Mouse (Mus musculus) WW6 (cell line): ENCODE measurements around the gene Ggta1.

Experiments
- DNase-seq: peaks from one replicate; pipeline ENCODE4 v3.0.0-alpha.2; 2013; ENCODE audit warnings: low read depth, low spot score

The Ggta1 gene

DNA sequence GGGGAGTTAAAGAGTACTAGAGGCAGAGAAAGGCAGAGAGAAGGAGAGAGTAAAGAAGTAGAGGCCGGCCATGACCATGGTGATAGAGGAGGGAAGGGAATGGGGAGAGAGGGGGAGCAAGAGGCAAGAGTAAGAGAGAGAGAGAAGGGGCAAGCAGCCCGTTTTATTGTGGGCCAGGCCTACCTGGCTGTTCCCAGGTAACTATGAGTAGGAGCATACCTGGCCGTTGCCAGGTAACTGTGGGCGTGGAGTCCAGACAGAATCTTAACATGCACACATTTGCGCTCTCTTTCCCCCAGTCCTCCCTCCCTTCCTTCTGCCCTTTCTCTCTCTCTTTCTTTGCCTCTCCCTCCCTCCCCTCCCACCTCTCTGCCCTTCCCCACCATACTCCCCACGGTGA lies 55.8 kb downstream of the Ggta1 start:
- no peak for DNase-seq

DNA sequence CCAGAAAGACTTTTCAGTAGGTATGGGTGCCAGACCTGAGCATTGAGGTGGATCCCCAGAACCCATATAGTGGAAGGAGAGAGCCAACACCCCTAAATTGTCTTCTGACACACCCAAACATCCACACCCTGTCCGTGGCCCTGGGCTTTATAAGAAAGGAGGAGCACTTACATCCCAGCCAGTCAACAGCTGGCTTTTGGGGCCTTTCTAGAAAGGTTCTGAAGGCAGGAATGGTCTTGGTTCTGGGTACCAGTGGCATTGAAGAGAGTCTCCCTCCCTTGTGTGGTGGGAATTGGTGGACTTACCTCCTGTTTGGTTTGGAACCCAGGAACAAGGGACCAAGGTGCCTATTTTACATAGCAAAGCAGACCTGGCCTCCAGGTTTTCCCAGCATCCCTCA lies 56.4 kb downstream of the Ggta1 start:
- DNase-seq, result no peak

DNA sequence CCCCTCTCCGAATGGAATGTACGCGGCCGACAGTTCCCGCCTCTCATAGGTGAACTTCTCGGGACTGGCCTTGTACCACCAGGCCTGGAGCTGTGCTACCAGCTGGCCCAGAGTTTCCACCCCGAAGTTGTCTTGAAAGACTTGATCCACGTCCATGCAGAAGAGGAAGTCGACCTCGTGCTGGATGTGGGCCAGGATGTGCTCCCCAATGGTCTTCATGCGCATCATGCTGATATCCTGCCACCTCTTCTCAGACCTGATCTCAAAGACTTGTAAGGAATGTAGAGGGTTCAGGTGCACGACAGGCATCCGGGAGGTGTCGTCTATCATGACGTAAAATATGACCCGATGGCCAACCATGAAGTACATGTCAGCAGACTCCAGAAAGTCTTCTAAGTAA lies 60.6 kb downstream of the Ggta1 start:
- no peak for DNase-seq

DNA sequence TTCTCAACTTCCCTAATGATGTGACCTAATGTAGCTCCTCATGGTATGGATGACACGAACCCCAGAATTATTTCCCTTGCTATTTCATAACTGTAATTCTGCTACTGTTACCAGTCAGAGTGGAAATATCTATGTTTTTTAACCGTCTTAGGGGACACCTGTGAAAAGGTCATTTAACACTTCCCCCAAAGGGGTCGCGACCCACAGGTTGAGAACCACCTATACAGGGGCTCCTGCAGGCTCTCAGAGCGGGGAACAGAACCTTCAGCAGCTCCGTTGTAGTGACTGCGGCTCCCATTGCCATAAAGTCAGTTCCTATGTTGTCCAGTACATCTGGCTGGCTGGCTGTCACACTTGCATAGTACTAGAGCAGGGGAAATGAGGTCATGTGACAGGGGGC lies 62.3 kb downstream of the Ggta1 start:
- DNase-seq, result no peak

DNA sequence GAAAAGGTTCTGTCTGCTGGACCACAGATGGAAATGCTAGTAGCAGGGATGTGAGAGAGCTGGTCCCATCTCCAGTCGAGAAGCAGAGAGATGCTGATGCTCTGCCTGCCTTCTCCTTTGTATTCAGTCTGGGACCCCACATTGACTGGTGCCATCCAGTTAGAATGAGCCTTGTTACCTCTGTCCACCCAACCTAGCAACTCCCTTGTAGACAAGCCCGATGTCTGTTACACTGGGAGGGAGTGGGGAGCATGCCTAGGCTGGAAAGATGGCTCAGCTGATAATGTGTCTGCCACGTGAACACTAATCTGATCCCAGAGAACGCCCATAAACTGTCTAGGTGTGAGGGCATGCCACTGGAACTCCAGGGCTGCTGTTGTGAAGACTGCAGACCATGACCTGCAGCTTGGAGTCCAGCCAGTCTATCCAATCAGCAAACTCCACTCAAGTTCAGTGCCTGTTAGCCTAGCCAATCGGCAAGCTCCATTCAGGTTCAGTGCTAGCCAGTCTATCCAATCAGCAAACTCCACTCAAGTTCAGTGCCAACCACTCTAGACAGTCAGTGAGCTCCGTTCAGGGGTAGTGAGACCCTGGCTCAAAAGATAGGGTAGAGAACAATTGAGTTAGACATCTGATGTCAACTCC lies 64.7 kb downstream of the Ggta1 start:
- no peak for DNase-seq

DNA sequence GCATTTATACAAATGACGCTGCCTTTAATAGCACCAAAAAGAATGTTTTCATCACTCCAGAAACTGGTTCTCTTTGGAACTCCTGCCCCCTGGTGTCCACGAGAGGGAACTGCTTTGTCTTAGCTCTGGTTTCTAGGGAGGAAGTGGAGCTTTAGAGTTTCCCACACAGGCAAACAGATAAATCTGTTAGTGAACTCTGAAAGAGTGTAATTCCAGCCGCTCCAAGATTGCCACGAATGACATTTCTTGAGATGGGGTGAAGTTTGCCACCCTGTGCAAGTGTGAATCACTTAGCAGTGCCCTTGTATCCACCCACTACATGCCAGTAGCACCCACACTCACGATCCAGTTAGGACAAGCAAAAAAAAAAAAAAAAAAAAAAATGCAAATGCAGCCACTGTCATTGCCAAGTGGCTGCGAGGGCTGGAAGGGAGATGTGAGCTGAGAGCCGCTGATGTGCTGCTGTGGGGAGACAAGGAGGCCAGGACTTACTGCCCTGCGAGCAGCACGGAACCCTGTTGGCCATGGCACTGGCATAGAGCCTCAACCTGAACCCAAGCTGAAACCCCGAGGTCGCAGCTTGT lies 65.3 kb downstream of the Ggta1 start:
- peak; percentile 31 for DNase-seq

DNA sequence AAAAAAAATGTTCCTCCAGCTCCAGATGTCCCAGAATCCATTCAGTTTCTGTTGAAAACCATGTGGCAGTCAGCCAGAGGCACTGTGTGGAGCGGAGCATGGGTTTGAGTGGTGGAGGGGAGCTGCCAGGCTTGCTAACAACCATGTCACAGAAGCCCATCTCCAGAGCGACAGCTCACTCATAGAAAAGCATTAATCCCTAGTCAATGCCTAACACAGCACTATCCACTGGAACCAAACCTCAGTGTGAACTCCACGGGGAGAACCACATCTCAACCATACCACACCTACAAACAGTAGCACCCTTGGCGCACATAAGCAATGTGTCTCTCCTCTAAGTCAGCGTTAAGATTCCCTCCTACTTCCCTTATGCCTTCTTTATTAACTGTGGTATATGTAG lies 65.9 kb downstream of the Ggta1 start, which contains the start of gene 4930402F06Rik:
Gene 4930402F06Rik (minus strand): TSS at position 80 of the 400 bp plus-strand sequence.
- no peak for DNase-seq

DNA sequence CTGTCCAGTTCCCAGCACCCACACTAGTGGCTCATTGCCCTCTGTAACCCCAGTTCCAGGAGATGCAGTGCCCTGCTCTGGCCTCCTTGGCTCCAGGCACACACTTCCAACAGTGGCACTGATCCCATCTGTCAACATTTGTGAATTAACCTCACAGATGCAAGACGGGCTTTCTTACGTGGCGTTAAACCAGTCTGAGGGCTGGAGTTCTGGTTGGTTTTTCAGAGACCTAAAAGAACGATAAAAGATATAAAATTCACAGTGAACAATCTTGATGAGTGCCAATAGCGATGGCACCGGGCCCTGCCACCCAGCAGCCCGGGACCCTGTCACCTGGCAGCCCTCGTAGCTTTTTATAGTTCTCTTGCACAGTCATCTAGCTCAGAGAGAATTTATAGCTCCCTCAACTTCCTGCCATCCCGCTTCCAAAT lies 77.6 kb downstream of the Ggta1 start:
- no peak for DNase-seq

DNA sequence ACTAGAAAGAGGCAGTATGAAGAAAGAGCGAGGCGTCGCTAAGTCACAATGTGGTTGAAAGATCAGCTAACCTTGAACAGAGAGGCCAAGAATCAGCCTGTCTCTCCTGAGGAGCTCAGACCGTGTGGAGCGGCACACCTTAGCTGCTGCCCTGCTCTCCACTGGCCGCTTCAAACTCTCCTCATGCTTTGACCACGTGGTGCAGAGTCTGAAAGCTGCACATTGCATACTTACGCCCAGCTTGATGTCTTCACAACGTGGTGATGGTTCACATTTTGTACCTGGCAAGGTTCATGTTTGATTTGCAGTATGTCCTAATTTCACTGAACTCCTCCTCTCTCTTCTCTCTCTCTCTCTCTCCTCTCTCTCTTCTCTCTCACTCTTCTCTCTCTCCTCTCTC lies 83.7 kb downstream of the Ggta1 start:
- no peak for DNase-seq

DNA sequence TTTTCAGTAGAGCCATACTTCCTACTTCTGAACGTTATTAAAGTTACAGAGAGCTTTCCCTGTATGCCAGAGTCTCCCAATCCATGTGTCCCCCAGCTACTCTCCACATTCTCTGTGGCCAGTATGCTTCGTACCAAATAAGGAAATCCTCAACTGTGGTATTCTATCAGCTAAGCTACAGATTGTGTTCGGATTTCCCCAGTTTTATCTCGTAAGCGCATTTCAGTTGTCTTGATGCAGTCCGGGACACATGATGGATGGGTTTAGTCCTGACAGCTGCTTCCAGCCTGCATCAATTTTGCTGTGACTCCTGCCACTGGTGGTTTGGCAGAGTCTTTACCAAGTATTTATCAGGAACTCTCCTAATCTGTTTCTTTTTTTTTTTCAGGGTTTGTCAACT lies 85.4 kb downstream of the Ggta1 start:
- DNase-seq, result no peak

DNA sequence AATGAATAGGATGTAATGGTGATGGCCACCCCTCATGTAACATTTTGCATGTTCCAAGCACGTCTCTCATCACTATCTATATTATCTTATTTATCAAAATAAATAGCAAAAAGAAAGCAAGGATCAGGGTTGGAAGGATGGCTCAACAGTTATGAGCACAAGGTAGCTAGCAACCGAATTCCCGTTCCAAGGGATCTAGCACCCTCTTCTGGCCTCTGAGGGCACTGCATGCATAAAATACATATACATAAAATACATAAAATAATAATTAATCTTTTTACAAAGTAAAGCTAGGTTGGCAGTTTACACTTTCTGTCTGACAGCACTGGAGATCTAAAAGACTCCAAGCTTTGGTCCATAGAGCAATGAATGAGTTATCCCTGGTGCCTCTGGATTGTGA lies 90.0 kb downstream of the Ggta1 start:
- DNase-seq, result no peak

DNA sequence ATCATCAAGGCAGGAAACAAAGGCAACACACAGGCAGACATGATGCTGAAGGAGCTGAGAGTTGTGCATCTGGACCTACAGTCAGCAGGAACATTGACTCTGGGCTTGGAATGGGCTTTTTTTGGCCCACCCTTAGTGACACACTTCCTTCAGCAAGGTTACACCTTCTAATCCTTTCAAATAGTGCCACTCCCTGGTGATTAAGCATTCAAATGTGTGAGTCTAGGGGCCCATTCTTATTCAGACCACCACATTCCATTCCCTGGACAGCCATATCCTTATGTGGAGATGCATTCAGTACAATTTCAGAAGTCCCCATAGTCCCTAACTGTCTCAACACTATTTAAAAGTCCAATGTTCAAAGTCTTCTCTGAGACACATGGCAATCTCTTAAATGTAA lies 92.3 kb downstream of the Ggta1 start:
- no peak for DNase-seq

DNA sequence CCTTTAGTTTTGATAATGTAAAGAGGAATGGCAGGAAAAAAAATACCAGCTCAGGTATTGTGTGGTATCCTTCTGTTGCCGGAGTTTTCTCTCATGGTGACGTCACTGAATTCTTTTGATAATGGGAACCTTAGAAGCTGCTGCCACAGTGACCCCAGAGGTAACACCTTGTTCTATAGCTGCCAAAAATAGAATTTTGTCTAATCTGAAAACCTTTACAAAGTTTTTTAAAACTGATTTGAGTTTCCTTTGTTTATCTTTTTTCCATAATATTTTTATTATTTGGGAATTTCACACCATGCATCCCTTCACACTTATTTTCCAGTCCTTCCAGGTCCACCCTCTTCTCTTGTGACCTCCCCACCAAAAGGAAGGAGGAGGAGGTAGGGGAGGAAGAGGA lies 95.4 kb downstream of the Ggta1 start, which contains the start of gene 4930568D16Rik:
Gene 4930568D16Rik (minus strand): TSS at position 101 of the 400 bp plus-strand sequence.
- DNase-seq, result no peak
